Mouse (Mus musculus) mouse embryonic stem cell (cell line): ENCODE data around the gene Angptl3.

ENCODE experiments used
- in situ Hi-C, 2 experiments: fragments of 300-500 bp; cut with MboI; formaldehyde crosslinking; loops; 1 replicate in 1 of 2; 3 replicates in 1 of 2; pipeline ENCODE4 v1.14.3; 2019 to 2020; ENCODE audit warnings: low sequenced_read_pairs in 2 of 2, low pct_unique_long_range_greater_than_20kb in 1 of 2, mixed read lengths in 1 of 2; ENCODE audit not compliant: unreplicated experiment in 1 of 2

The Angptl3 gene

GRCm38 (mm10) chr4:99030686-99031085 lies at the start of gene Angptl3:
Angptl3 (plus strand) TSS chr4:99030954.
- in situ Hi-C loops = no loop called here

DNA sequence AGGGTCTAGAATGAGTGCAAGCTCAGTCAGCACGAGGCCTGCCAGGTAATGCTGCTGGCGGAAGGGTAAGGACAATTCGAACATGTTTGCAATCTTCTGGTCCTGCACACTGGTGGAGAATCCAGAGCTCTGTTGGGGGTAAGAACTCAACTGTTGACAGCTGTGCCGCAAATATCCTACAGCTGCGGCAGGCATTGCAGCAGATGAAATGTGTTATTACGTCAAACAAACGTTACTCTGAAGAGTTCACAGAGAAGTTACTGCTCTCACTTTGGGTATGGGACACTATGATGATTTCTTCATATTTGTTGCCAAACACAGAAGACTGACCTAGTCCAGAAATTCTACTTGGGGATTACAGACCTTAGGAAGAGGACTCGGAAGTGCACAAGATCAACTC lies 46.1 kb upstream of the Angptl3 start:
- in situ Hi-C loops = no loop called here

DNA sequence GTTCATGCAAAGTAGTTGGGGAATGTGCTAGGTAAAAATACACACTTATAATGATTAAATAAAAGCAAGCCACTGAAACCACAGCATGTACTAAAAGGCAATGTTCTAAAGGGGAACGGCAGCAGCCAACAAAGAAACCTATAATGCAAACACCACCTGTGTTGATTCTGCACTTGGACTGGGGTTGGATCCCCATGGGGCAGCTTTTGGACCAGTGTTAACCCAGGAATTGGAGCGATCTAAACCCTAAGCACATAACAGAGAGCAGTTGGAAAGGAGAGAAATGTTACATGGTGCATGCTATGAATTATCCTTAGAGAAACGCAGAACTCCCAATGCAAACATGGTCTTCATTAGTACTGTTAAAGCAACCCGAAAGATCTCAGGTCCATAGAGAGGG lies 37.3 kb upstream of the Angptl3 start:
- in situ Hi-C loops = no loop called here

- in situ Hi-C loops = no loop called here
Observed at GRCm38 (mm10) chr4:99005574-99005973, 25.2 kb upstream of the Angptl3 start.

DNA sequence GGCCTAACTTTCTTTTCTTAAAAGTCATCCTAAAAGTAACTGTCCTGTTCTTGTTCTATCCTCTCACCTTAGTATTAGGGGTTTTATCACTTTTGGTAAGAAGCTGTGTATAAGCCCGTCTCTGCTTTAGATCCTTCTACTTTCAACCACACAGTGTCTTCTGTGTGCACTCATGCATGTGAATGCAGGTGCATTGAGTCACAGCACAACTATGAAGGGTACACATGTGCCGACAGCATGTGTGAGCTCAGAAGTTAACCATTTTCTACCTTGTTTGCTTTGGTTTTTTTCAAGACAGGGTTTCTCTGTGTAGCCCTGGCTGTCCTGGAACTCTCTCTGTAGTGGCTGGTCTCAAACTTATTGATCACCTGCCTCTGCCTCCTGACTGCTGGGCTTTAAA lies 24.4 kb upstream of the Angptl3 start:
- in situ Hi-C loops = no loop called here

DNA sequence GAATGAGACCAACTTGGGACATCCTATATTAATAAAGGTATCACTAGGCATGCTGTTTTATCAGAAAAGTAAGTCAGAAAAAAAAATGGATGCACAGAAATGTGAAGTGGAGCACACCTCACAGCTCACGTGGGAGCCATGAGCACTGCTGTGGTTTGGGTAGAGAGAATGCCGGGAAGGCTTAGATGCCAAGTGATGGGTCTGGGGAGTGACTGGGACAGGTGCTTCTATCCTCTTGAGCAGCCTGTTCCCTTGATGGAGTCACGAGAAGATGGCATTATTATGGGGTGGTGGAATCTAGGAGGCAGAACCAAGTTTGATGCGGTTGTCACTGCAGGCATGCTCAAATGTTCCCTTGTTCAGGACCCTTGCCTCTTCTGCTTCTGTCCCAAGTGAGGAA lies 19.7 kb upstream of the Angptl3 start:
- in situ Hi-C loops = no loop called here

DNA sequence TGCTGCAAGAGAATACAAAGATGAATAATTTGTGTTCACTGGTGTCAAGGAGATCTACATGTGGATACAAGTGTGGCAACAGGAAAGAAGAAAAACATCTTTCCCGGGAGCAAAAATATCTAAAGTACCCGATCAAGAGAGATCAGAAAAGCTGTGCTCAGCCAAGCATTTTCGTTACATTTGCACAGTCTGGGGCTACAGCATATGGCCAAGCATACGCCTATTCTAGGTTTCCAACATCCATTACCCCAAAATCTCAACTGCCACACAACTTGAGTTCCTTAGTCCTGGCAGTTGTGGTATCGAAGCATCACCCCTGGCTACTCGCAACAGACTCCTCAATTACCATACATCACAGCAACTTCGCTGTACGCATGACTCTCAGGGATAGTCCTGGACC lies 8.5 kb upstream of the Angptl3 start:
- in situ Hi-C loops = no loop called here

DNA sequence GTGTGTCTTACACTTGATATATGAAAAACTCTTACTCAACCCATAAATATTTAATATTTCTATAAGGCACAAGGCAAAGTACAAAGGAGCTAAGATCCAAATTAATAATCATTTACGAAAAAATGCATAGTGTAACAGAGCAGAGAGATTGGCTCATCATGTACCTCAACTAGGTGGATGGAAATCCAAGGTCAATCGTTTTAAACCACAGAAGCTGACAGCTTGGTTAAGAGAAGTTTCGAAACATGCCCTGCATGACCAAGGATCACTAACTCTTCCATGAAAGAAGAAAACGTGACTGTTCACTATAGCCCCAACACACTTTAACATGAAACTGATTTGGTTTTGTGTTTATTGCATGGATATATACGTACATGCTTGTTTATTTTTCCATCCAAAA lies 2.4 kb upstream of the Angptl3 start:
- in situ Hi-C loops = no loop called here

- in situ Hi-C loops = no loop called here
Observed at GRCm38 (mm10) chr4:99032921-99033320, 2.2 kb downstream of the Angptl3 start.

DNA sequence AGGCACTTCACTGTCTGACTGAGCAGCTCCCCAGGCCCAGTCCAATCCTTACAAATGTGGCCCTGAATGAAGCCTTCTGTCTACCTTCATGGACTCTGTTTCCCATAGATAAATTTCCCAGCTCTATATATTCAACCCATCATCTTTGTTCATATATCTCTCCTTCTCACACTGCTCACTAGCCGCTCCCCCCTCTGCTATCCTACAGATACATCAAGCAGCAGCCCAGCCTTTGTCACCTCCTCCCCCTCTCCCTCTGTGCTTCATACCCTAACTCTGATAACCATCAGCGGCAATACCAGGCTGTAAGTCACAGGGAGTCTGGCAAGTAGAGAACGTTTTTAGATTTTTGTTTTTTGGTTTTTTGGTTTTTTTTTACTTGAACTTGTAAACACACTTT lies 14.1 kb downstream of the Angptl3 start:
- in situ Hi-C loops = no loop called here

DNA sequence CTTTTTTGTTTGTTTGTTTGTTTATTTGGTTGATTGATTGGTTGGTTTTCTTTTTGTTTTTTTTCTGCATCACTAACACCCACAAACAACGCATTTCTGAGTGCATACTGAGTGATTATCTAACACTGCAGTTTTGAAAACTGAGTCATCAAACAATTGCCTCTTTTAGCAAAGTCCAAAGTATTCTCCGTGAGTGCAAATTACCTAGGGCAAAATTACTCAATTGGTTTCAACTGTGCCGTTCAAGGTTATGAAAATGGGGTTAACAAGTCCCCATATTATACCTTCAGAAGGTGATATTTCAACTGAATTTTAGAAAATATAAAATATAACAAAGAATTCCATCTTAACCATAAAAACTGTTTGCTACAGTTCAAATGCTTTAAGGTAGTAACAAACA lies 15.7 kb downstream of the Angptl3 start:
- in situ Hi-C loops = no loop called here

DNA sequence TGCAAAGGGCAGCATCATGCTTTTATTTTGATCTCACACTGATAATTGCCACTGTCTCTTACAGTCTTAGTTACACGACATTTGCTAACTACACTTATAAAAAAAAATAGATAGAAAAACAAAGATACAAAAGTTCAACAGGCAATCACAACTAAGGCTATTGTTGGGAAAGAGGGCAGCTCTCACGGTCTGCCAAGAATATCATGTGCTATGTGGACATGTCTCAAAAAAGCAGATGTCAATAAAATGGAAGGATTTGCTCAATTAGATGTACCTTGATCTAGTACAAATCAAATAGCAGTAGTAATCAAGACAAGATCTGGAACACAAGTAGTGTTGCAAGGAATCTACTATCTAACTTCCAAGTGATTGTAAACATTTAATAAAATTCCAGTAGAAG lies 17.8 kb downstream of the Angptl3 start:
- in situ Hi-C loops = no loop called here

DNA sequence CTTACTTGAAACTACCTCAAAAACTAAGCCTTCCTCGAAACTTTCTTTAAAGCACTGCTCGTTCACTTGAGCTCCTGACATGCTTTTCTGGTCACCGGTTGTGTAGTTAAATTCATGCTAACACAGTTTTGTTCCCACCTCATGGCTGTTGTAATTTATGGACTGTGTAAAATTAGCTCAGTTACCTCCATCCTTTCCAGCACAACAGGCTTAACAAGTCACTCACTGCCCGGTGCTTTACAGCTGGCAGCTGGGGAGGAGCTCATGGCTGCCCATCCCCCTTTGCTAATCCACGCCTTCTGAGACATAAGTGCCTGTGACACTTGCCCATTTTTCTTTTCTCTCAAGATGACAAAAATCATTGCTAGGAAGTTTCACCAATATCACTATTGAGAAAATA lies 33.8 kb downstream of the Angptl3 start:
- in situ Hi-C loops = no loop called here

GRCm38 (mm10) chr4:99068806-99069205 lies 38.1 kb downstream of the Angptl3 start:
- in situ Hi-C loops = no loop called here

DNA sequence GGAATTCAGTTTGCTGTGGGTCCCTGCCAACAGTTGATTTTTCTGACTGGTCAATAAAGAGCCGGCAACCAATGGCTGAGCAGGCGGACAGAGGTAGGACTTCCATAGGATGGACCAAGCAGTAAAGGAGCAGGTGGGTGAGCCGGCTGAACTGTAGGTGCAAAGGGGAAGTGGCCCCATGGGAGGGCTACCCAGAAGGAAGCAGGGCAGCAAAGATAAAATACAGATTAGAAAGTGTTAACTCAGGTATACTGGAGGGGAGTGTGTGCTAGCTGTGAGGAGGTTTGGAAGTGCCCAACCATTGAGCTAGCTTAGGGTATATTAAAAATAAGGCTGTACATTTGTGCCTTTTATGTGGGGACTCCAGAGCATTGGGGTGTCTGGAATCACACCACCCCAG lies 47.3 kb downstream of the Angptl3 start:
- in situ Hi-C loops = no loop called here

- in situ Hi-C loops = no loop called here
Observed at GRCm38 (mm10) chr4:99081169-99081568, 50.4 kb downstream of the Angptl3 start.

DNA sequence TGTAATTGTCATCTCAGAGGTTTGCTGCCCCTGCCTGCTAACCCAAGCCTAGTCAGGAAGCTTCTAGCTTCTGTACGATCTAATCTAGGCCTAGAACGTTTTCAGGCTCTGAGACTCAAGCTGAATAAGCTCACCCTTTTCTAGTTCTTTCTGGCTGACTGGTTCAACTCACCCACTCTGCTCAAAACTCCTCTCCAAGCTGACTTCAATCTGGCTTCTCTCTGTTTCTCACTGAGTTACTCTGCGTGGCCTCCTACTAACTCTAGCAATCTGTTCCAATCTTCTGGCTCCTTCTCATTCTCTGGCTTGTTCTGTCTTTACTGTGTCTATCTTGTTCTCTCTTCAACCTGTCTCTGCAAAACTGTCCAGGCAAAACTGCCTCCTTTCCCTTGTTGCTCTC lies 53.1 kb downstream of the Angptl3 start:
- in situ Hi-C loops = no loop called here

DNA sequence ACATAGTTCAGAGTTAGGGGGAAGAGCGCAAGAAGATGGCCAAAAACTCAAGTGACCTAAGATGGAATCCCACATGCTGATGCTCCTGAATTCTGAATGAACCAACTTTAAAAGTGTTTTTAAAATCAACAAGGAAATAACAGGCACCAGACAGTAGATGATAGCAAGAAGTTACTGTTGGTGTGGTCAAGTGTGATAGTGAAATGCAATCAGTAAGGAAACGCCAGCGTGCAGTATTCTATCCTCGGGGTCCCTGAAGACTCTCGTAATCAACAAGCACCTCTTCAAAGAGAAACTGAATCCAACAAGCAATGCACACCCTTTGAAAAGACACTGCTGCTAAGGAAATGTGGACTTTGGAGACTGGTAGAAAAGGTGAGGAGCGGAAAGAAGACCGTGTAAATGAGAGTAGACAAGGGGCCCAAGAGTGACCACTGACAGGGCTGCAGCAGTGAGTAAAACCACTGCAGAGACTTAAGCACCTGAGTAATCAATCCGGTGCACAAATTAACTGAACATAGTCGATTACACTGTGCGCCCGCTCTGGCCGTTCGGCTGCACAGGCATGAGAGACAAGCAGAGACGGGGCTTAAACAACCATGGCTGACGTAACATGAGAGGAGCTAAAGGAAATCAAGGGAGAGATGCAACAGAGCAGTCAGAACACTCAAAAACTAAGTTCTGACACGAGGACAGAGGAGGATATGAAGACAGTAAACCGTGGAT lies 57.2 kb downstream of the Angptl3 start:
- in situ Hi-C loops = no loop called here

DNA sequence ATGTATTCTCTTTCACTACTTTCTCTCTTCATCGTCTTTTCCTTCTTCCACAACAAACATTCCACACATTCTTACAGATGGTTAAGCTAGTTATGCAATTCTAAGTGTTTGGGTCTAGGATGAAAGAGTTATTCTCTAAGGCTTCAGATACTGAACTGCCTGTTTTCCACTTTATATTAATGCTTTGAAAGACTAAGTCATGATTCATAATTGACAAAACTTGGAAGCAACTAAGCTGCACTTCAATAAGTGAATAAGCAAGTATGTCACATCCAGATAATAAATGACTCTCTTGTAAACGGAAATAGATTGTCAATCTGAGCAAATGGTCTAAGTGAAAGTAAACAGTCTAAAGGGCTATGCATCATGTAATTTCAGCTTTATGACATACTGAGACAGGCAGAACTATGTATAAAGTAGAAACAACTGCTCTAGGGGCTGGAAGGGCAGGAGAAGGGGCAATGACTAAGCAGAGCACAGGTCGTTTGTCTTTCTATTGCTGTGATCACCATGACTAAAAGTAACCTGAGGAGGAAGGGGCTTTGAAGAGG lies 60.5 kb downstream of the Angptl3 start:
- in situ Hi-C loops = no loop called here

- in situ Hi-C loops = no loop called here
Observed at GRCm38 (mm10) chr4:99091777-99092176, 61.0 kb downstream of the Angptl3 start.
